Mouse (Mus musculus): Measurements from ENCODE around the gene Cerkl. TPM values are rescaled to one million over a fixed set of nuclear protein-coding genes. Genes with fewer than 3 reads are reported as not detected.
A peak's percentile ranks its signal among the peaks of the same experiment; 100 is the strongest.

The Cerkl gene
- polyA plus RNA-seq, 2 experiments from 2014 or later: 28.5 to 40.8 TPM

DNA sequence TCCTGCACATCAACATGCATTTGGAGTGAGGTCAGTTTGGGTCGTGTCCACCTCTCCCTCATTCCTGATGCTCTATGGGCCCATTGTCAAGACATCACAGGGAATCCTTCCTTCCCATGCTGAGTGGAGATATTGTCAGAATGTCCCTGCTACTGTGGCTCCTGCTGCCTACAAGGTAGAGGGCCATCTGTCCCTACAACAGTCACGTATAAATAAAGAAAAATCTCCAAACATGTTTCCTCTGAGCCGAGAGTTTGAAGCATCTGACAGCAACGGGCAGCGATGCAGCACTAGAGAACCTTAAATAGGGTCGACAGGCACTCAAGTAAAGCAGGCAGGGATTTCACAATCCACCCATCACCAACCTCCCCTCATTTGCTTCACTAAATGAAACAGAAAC is 13.7 kb downstream of the Cerkl start:
- ATAC-seq: no peak

DNA sequence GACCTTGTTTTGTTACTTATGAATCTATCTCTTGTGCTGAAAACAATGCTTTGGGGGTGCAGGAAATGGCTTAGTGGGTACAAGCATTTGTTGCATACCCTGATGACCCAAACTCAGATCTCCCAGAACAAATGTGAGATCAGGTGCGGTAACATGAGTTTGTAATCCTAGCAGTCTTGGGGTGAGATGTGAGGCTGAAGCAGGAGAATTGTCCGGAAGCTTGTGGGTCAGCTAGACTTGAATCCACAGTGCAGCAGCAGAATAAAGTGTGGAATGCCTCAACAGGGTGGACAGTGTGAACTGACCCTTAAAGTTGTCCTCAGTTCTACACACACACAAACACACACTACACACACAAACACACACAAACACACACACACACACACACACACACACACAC is 14.4 kb downstream of the Cerkl start:
- ATAC-seq: no peak

DNA sequence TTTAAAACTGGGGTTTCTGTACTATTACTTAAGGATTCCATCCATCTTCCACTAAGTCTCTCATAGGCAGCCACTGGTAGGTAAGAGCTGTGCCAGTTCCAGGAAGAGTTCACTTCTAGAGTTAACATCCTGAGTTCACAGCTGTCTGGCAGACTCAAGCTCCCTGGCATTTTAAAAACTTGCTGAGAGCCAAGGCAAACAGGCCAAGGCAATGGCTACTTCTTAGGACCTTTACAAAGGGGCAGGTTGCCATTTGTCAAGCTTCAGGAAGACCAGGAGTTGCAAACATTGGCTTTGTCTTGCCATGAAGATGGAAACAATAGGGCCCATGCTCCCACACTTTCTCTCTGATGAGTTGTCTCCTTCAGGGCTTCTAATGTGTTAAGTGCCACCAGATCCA is 26.5 kb downstream of the Cerkl start:
- no peak for ATAC-seq

DNA sequence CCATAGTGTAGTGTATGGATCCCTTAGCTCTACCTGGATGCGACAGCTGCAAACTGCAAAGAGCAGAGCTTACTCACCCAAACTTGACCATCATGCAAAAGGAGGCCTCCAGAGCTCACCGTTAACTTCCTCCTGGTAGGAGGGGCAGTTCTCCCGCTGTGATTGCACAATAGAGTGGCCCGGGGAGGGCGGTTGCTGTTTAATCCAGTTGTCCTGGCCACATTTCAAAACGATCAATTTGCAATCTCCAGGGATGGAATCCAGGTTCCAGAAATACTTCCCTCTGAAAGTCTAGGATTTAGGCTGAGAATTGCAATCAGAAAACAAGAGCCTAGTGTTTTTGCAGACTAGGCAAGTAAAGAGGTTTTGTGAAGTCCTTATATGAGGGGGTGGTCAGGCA is 26.9 kb downstream of the Cerkl start:
- ATAC-seq: no peak

DNA sequence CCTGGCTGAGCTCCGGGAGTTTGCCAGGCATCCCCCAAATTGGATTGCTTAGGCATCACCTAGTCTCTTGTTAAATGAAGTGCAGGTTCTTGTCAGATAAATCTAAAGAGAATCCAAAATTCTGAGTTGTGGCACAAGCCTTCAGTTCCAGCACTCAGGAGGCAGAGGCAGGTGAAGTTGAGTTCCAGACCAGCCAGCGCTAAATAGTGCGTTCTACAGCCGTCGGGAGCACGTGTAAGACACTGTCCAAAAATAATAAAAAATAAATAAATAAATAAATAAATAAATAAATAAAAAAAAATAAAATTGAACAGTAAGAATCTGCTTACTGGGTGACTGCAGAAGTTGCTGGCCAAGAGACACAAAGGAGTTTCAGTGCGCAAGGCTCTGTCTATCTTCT is 27.5 kb downstream of the Cerkl start:
- ATAC-seq: no peak

DNA sequence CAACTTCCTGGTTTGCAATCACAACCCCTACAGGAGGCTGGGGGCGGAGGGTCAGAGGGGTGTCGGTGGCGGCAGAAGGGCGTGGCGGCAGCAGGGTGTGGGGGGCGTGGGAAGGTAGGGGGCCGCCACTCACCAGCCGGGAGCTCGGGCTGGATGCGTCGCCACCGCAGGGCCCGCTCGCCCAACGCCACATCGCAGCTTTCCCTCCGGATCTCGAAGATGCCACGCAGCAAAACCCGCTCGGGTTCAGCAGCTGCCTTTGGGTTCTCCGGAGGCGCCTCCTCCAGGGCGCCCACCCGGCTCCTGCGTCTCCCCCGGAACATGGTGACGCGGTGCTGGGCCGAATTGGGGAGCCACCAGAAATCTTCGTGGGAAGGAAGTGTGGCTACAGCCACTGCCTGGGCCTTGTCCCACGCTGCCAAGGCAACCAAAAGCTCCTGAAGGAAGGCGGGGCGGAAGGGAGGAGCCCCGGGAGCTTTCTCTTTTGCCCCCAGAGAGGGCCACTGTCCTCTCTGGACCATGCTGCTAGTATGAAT is 27.9 kb downstream of the Cerkl start:
- ATAC-seq: no peak

DNA sequence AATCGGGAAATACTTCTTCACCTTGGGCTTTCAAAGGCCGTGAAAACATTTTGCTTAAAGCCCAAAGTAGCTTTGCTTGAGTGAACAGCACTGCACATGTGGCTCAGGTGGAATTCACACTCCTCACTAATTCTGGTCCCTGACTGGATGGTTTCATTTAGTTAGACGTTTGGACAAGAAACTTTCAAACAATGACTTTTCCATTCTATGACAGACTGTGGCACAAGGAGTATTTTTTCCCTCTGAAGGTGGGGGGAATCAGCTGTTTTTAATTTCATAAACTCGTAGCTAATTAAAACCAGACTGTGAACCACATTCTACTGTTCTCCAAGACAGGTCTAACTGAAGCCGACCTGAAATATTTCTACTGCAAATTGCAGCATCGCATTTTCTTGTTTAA is 28.6 kb downstream of the Cerkl start:
- ATAC-seq: no peak

DNA sequence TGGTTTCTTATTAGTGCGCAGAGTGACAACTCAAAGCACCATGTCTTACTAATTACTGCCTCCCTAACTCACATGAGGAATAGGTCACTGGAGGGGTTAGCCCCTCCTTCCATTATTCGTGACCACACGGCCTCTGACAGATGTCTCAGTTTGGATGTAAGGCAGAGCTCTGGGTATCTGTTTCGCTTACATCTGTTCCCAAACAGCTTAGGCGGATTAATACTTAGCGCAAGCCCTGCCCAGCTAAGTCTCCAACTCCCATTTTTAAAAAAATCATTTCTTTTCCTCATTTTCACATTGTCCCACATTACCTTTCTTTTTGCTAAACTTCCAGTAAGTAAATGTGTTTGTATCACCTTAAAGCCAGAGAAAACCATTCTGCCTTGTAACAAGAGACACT is 34.9 kb downstream of the Cerkl start:
- ATAC-seq: no peak

DNA sequence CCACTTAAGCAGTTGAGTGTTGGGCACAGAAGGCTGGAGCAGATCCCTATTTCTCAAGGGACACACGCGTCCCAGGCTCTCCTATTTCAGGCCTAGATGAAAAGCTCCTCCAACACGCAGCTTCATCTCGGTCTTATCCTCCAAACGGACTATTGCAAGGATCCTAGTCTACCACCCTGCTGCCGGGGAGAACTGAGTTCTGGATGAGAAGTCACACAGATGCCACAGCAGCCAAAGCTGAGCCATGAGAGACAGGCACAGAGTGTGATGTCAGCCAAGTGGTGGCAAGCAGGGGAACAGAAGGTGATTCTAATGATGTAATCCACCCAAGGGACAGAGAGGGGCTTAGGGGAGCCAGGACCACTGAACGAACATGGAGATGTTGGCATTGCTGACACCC is 42.1 kb downstream of the Cerkl start:
- no peak for ATAC-seq

DNA sequence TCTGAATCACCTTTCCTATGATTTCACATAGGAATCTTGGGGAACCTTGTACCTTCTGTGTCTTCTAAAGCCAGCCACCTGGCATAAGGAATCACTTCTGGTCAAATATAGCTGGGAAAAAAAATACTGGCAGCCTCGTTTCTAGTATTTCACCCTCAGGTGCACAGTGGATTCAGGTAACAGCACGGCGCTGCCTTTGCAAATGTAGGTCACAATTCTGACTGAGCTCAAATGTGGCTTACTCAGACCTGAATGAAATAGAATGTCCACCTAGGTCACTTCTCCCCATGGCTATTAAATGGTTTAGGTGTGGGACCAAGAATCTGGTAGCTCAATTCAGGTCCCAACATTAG is 45.7 kb downstream of the Cerkl start:
- ATAC-seq: no peak

DNA sequence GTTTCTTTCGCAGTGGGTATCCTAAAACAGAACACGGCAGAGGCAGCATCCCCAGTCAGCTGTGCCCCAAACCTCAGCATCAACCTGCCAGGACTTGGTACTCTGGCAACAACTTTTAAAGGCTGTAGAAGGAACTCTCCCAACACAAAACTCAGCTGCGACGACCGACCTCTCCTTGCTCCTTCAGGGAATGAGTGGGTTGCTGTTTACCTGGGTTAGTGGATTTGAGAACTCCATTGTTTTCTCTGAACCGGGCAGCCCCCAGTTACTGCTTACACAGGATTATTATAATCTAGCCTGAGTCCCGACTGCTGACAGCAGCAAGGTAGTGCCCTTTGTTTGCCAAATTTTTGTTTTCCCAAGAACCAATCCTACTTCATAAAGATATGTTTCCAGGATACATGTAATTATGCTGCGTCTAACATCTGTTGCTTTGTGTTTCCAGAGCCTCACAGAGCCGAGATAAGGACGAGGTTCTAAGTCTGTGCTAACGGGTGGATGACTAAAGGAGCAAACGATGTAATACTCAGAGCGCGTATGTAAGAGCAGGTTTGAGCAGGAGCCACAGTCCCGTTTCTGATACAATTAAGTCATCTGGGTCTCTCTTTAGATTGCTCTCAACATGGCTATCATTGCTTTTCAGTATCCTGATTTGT is 46.2 kb downstream of the Cerkl start:
- no peak for ATAC-seq

DNA sequence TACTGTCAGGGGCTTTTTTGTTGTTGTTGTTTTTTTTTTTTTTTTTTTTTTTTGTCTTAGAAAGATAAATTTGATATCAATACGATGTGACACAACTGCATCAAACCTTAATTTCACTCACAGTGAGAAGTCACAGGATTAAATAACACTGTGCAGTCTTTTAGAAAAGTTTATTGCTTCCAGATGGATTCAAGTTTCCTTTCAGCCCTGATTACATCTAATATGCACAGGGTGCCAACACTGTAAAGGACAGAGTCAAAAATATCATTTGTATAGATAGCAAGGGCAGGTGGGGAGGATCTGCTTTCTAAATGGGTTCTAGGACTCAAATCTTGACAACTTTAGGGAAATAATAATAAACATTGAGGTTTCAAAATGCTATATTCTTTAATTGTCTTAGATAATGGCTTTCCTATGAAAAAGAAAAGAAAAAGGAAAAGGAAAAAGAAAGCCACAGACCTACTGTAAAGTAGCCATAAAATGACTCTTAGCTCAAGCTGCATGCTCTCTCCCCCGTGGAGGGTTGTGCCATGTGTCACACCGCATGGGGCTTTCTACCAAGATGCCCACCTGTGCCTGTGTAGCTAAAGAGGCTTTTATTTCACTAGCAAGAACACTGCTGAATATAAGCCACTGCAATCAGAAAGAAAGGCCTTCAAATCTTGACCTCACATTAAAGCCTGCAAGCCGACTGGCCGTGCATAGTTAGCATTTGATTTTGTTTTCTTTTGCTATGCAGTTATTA is 50.8 kb downstream of the Cerkl start:
- no peak for ATAC-seq

DNA sequence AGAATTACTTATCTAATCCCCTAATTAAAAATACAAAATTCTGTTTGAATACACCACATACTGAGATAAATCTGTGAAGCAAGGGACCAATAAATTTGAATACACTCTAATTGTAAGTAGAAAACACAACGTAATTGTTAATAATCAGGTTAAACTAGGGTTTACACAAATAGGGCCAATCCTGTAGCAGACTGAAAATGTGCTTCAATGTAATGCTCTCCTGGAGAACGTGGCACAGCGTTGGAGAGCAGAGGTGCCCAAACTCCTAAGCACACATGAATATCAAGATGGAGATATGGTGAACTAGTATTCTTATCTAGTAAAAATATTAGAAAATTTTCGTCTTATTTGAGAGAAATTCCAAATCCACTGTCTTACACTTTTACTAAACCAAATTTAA is 56.5 kb downstream of the Cerkl start:
- no peak for ATAC-seq

DNA sequence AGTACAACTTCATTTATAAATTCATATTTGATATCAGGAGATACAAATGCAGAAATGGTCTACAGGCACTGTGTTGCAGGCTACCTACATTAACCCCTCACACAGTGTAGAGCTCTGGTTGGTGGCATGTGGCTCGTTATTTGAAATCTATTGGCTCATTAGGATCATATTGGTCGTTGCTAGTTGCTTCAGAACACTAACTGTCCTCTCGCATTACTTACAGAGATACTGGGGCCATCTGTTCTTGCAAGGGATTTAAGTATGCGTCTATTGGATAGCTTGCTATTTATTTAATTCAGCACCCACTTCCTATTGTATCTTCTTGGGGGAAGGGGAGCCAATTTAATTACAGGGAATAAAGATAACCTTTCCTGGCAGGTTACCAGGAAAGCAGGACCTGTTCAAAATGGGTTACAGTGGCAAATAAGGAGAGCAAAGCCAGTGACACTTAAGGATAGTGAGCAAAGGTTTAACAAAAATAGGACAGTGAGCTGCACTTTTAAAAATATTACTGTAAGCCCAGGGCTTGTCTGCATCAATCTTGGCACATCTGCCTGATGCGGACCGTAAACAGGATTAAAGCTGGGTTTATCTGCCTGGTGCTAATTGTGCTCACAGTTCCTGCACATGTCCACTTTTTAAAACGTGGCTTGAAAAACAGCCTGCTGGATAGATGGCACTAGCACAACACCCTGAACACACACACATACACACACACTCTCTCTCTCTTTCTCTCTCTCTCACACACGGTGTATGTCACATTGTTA is 57.2 kb downstream of the Cerkl start:
- ATAC-seq: no peak

DNA sequence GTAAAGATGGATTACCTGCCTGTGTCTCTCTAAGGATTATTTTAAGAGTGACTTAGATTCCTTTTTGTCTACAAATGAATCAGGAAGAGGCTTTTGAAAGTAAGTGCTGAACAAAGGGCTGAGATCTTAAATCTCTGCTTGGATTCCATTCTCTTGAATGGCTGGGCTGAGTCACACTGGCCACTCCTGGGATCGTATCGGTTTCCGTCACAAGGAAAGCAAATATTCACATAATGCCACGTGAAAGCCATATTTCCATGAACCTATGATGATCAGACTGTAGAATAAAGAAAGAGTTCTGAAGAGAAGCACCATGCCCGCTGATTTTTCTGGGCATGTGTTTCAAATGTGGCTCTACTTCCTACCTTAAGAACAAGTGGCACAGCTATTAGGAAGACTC is 57.8 kb downstream of the Cerkl start:
- no peak for ATAC-seq

DNA sequence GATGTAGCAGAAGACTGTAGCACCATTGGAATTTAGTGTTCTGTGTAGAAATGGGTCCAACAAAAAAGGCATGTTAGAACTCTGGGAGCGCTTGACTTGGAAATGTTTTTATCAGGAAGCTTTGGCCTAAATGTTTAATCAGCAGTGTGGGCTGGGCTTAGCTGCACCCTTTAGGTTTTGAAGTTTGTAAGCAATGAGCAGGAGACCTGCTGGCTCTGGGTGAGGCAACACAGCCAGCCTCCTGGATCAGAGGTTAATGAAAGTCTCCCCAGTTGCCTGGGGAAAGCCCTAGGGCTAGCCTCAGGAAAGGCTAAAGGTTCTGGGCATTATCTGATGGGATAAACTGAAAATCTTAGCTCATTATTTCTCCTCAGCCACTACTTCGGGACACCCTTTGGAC is 58.2 kb downstream of the Cerkl start:
- ATAC-seq: no peak

DNA sequence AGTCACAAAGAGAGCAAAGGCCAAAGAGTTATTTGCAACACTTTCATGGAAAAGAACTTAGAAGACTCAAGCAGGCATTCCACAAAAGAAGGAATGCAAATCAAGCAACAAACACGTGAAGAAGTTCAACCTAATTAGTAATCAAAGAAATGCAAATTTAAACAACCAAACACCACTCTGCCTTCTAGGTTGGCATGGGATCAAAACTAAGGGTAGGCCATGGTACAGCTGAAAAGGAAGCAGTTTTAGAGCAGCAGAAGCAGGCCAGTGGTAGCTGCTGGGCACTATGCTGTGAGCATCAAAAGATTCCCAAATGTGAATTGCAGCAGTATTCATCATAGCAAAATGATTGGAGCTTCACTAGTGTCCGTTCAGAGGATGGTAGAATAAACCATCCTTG is 59.5 kb downstream of the Cerkl start:
- ATAC-seq: no peak

DNA sequence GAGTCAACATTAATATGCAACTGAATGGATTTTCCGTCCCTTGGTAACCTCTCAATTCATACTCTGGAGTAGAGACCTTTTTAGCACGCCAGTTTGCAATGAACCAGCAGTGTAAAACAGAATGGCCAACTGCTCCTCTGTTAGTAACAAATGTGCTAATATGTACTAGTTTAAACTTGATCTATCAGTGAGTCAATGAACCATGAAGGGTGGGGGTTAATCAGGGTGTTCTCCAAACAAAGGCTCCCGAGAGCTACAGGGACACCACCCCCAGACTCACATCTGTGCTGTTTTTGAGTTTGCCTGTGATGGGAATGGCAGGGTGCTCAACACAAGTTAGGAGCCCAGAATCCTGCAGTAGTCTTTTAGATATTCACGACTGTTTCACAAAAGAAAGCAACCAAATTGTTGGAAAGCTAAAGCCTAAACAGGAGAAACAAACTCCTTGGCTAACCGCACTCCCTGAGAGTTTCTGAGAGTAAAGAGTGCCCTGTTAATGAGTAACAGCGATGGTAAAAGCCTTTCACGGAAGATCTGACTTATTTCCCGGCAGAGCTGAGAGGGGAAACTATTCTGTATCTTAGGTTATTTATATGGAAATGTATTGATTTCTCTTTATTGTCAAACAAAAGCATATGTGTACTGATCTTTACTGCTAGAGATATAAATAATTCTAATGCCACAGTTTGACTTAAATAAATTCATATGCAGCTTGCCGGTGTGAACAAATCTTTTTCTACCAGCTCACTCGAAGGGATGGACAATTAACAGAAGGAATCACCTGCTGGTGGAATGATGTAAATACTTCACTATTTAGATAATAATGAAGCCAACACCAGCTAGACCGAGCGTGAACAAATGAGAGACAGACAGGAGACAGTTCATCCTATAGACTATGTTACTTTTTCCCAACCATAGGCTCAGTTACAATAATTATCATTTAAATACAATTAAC is 77.2 kb downstream of the Cerkl start:
- no peak for ATAC-seq

DNA sequence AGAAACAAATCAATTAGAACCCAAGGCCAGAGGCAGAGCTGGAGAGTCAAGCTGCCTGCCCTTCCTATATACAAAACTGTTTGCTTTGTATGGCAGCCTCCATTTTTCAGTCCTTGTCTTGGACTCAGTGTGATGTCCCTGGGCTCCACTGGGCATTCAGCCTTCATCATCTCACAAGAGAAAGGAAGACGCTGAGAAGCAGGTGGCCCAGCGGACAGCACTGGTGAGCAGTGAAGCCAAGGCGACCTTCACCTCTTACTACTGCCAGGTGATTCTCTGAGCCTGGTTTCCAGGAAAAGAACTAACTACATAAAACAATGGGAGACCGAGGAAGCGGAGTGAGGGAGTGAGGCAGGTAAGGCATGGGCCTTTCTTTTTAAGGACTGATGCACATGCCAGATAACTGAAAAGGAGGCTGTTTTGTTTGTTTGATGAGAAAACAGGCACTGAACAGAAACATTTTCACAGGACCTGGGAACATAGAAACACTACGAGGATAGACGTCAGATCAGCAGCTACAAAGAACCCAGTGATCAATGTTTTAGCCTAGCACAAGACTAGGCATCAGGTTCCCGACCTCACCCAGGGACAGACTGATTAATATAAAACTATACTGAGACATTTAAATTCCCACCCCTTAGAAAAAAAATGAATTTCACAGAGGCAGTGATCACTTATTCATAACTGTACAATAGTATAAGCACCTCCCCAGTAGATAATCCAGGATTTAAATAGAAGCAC is 78.1 kb downstream of the Cerkl start:
- no peak for ATAC-seq

DNA sequence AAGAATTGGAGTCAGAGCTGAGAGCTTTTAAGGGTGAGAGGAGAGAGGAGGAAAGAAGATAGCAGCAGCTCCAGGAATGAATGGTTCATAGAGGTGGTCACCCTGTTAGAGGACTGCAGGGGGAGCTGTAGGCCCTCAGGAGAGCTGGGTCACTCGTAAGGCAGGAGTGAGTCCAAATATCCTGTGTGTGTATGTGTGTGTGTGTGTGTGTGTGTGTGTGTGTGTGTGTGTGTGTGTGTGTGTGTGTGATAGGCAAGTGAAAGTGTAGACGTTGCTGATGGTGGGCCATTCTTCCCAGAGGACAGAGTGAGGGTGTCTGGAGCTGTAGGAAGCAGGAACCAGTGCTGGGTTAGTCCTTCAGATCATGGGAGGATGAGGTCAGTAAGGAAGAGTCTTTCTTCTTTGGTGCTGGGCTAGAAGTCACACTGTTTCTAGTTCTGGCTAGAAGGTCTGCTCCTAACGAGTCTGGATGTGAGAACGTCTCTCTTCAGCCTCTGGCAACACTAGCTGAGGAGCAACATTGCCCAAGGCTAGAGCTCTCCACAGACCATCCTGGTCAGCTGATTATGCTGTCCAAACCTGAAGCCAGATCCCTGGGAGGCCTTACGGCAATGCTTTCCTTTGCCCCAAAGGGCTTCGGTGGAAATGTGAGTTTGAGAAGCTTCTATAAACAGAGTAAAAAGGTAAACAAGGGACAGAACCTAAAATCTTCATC is 83.9 kb downstream of the Cerkl start:
- ATAC-seq: no peak

DNA sequence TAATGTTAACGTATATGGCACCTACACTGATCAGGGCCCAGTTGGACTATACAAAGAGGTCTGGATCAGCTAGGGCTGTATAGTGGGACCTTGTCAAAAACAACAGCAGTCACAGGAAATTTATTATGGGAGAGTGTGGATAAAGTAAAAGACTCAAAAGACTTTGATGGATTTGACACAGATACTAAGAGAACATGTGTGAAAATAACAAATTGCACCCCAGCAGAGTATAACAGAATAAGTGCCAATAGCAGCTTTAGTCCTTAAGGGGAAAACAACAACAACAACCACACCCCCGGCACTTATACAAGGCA is 84.5 kb downstream of the Cerkl start:
- peak; percentile 1 for ATAC-seq

Data from activated CD4-positive, CD25-positive, alpha-beta regulatory T cell, adult 4 months (primary cell).